Mouse (Mus musculus): Measurements from ENCODE around the gene Sh3pxd2a.

- TF ChIP-seq POLR2A (IDR thresholded peaks at IDR 0.05; ENCODE audit: low read depth, low read length) (no peak), CTCF (conservative IDR thresholded peaks at IDR 0.05; ENCODE audit: insufficient read depth, insufficient read length, low read depth, low read length) (no peak)
These were observed 65.2 kb downstream of the Sh3pxd2a start for GRCm38 (mm10) chr19:47399029-47399428.
